Mouse (Mus musculus): ENCODE measurements around the gene Kctd17.

DNA sequence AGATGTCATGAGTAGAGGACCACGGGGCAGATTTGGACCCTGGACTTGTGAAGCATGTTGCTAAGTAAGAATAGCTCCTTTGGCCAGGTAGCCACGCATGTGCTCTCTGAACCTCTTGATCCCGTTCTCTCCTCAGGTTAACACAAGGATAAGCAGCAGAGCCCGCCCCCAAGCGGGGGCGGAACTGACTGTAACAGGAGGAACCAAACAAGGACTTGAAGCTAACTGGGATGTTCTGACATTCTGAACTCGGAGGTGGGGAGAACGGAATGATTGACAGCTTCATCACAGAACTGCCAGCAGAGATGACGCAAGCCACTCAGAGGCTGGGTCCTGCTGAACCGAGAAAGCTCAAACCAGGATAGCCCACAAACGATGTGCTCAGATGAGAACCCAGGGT, 3.9 kb upstream of the Kctd17 start:
- TF ChIP-seq CTCF (IDR thresholded peaks at IDR 0.05; ENCODE audit: borderline replicate concordance, extremely low read depth, insufficient read depth, insufficient read length) (no peak), POLR2A (IDR thresholded peaks at IDR 0.05; ENCODE audit: borderline replicate concordance, extremely low read depth, insufficient read depth, insufficient read length, poor library complexity, severe bottlenecking) (no peak)
